Mouse (Mus musculus) splenic B cell, adult 2 months (primary cell): ENCODE measurements around the gene Brd7.
A peak's percentile ranks its signal among the peaks of the same experiment; 100 is the strongest.

Experiments
- DNase-seq: peaks from one replicate; pipeline ENCODE4 v3.0.0-alpha.2; 2011; ENCODE audit warnings: low read depth, low spot score
- H3K27me3 ChIP-seq: 2 replicates; pipeline ENCODE4 v1.6.1; 2012; ENCODE audit warnings: mild to moderate bottlenecking, low read length, moderate library complexity, mixed read lengths; ENCODE audit not compliant: control insufficient read depth, poor library complexity, insufficient read depth, severe bottlenecking
- H3K36me3 ChIP-seq: 2 replicates; pipeline ENCODE4 v1.6.1; 2012; ENCODE audit warnings: mild to moderate bottlenecking, low read length, moderate library complexity, mixed read lengths; ENCODE audit not compliant: control insufficient read depth, poor library complexity, insufficient read depth, severe bottlenecking

The Brd7 gene

GRCm38 (mm10) chr8:88309274-88309873, 52.6 kb downstream of the Brd7 start:
- Histone ChIP-seq H3K27me3 (no peaks in the 10 kb centered on the region), H3K36me3 (peaks cover 4% of the 10 kb centered on the region)
- DNase-seq, result peak; percentile 77

GRCm38 (mm10) chr8:88307736-88308135, 54.3 kb downstream of the Brd7 start:
- no peak for DNase-seq
- no peaks in the 10 kb centered on the region for H3K27me3 ChIP-seq
- peaks cover 4% of the 10 kb centered on the region for H3K36me3 ChIP-seq

GRCm38 (mm10) chr8:88306511-88306910, 55.5 kb downstream of the Brd7 start:
- no peaks in the 10 kb centered on the region for H3K27me3 ChIP-seq
- peak; percentile 57 for DNase-seq

GRCm38 (mm10) chr8:88305814-88306213, 56.2 kb downstream of the Brd7 start:
- Histone ChIP-seq H3K27me3 (no peaks in the 10 kb centered on the region), H3K36me3 (peaks cover 6% of the 10 kb centered on the region; the same call in 1 of the 2 replicates)
- DNase-seq, result peak; percentile 40

More at GRCm38 (mm10) chr8:88306511-88306910, 55.5 kb downstream of the Brd7 start:
- H3K36me3 ChIP-seq, result peaks cover 4% of the 10 kb centered on the region

- Histone ChIP-seq H3K27me3 (no peaks in the 10 kb centered on the region), H3K36me3 (peaks cover 9% of the 10 kb centered on the region)
- no peak for DNase-seq
Measured at GRCm38 (mm10) chr8:88301589-88302437, 60.2 kb downstream of the Brd7 start.

GRCm38 (mm10) chr8:88299907-88300603, 61.9 kb downstream of the Brd7 start:
- Histone ChIP-seq H3K36me3 (peaks cover 10% of the 10 kb centered on the region), H3K27me3 (no peaks in the 10 kb centered on the region)
- peak; percentile 56 for DNase-seq

GRCm38 (mm10) chr8:88298733-88299103, 63.3 kb downstream of the Brd7 start:
- no peak for DNase-seq
- peaks cover 10% of the 10 kb centered on the region for H3K36me3 ChIP-seq
- no peaks in the 10 kb centered on the region for H3K27me3 ChIP-seq

- DNase-seq, result peak; percentile 42
- peaks cover 10% of the 10 kb centered on the region for H3K36me3 ChIP-seq
- no peaks in the 10 kb centered on the region for H3K27me3 ChIP-seq
Measured at GRCm38 (mm10) chr8:88297976-88298732, 63.8 kb downstream of the Brd7 start.

- H3K27me3 ChIP-seq, result no peaks in the 10 kb centered on the region
- no peak for DNase-seq
- H3K36me3 ChIP-seq, result peaks cover 8% of the 10 kb centered on the region
Measured at GRCm38 (mm10) chr8:88294977-88295376, 67.0 kb downstream of the Brd7 start.

GRCm38 (mm10) chr8:88293590-88294356, 68.2 kb downstream of the Brd7 start:
- peak; percentile 85 for DNase-seq
- Histone ChIP-seq H3K27me3 (no peaks in the 10 kb centered on the region), H3K36me3 (peaks cover 8% of the 10 kb centered on the region)

- Histone ChIP-seq H3K27me3 (no peaks in the 10 kb centered on the region), H3K36me3 (peaks cover 5% of the 10 kb centered on the region)
- DNase-seq, result no peak
Measured at GRCm38 (mm10) chr8:88292926-88293325, 69.1 kb downstream of the Brd7 start.

- Histone ChIP-seq H3K27me3 (no peaks in the 10 kb centered on the region), H3K36me3 (peaks cover 2% of the 10 kb centered on the region)
- DNase-seq, result no peak
Measured at GRCm38 (mm10) chr8:88291305-88291690, 70.7 kb downstream of the Brd7 start.

GRCm38 (mm10) chr8:88290326-88291304, 71.4 kb downstream of the Brd7 start:
- Histone ChIP-seq H3K36me3 (peaks cover 1% of the 10 kb centered on the region; the same call in 1 of the 2 replicates), H3K27me3 (no peaks in the 10 kb centered on the region)
- DNase-seq, result peak; percentile 45
